Mouse (Mus musculus): ENCODE results near the gene Sebox. TPM values are rescaled to one million over a fixed set of nuclear protein-coding genes. Genes with fewer than 3 reads are reported as not detected.

Sebox gene
- polyA plus RNA-seq, 1 experiment, result not detected

DNA sequence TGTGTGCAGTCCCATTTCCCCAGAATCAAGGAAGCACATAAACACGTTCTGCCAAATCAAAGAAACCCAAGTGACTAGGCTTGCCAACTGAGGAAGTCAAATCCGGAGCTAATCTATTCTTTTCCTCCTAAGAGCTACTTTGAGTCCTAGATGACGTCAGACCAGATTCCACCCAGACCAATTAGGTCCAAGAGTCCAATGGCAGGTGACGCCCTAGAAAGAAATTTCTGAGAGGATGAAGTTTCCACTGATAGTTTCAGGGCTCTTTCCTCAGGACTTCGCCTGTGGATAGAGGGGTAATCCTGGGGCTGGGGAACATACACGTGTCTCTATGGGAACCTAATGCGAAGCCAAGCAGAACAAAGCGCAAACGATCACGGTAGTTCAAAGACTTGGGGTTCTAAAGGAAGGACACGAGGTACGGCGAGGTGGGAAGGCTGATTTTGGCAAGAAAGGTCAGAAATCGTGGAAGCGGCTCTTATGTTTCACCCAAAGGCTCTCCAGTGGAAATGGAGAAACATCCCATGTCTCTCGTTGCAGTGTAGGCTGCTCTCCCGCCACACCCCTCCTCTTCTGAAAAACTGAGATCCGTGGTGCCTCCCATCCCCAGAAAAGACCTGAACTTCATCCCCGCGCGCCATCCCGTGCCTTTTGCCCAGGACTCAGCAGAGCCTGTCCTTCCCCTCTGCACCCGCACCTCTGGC is 32.3 kb downstream of the Sebox start:
- TF ChIP-seq CTCF (IDR thresholded peaks at IDR 0.05; ENCODE audit: control insufficient read depth, insufficient read depth, low read length) (no peak), POLR2A (IDR thresholded peaks at IDR 0.05; ENCODE audit: borderline replicate concordance, control insufficient read depth, low read depth, low read length) (no peak)
- H3K4me3 ChIP-seq (replicated peaks; ENCODE audit: control insufficient read depth, low read depth, low read length), result peak overlapping the region; percentile 82
- WGBS, result under 1% methylated on average over 23 of the region's 23 CpGs
- peak overlapping the region; percentile 56 for H3K27ac ChIP-seq (ENCODE audit: control insufficient read depth, insufficient read depth, low read depth, low read length, poor library complexity)
- H3K4me1 ChIP-seq (ENCODE audit: control insufficient read depth, insufficient read depth, low read length), result no peaks in the 10 kb centered on the region; the same call in 1 of the 2 replicates

DNA sequence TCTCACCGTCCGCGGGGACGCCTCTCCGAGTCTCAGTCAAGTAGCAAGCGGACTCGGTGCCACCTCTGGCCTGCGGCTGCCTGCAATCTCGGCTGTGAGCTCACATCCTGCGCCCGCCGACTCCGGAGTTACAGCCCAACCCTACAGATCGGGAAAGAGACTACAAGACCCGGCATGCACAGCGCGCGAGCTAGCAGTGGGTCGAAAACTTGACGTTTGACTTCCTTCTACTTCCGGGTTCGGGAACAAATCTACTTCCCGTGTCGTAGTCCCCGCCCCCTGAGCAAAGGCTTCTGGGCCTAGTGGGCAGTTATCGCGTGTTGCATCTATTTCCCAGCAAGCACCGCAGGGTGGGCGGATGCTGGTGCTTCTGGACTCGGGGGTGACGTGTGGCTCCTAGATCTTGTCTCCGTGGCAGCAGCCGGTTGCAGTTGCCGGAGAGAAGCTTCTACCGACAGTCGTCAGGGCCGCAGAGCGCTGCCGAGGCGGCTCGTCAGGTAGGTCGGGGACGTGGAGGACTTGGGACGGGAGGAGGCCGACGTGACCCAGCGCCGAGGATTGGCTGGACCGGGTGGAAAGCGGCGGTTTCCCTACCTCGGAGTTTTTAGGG is 32.9 kb downstream of the Sebox start, which contains the start of the genes Tnfaip1 and Ift20:
Tnfaip1 (minus strand) TSS at position 253 of the 610 bp plus-strand sequence.
Ift20 (plus strand) TSS at position 282 of the 610 bp plus-strand sequence.
- H3K4me3 ChIP-seq (replicated peaks; ENCODE audit: control insufficient read depth, low read depth, low read length), result peak within 1 kb of the TSS; percentile 82
- peak within 1 kb of the TSS; percentile 78 for H3K27ac ChIP-seq (ENCODE audit: control insufficient read depth, insufficient read depth, low read depth, low read length, poor library complexity)
- no peaks in the 10 kb centered on the region; the same call in 1 of the 2 replicates for H3K4me1 ChIP-seq (ENCODE audit: control insufficient read depth, insufficient read depth, low read length)
- under 1% methylated on average over 52 of the region's 52 CpGs for WGBS
- no peak for TF ChIP-seq CTCF (IDR thresholded peaks at IDR 0.05; ENCODE audit: control insufficient read depth, insufficient read depth, low read length)
- TF ChIP-seq POLR2A (IDR thresholded peaks at IDR 0.05; ENCODE audit: borderline replicate concordance, control insufficient read depth, low read depth, low read length), result peak; percentile 83; the same call in 1 of the 2 replicates

DNA sequence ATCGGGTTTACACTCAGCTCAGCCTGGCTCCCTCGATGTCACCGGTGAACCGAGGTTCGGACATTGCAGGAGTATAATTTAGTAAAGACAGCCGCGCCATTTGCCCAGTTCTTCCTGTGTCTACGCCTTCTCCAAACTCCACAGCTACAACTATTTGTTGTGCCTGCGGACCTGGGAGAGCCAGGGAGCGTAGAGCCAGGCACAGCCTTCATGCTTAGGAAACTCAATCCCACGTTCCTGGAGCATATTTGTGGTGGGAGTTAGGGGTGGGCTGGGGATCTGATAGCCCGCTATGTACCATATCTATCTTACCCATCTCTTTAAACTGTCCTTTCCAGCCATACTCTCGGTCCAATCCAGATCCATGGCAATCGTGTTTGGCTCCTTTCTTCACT is 33.4 kb downstream of the Sebox start:
- Histone ChIP-seq H3K4me1 (ENCODE audit: control insufficient read depth, insufficient read depth, low read length) (no peaks in the 10 kb centered on the region; the same call in 1 of the 2 replicates), H3K4me3 (replicated peaks; ENCODE audit: control insufficient read depth, low read depth, low read length) (peak overlapping the region; percentile 82), H3K27ac (ENCODE audit: control insufficient read depth, insufficient read depth, low read depth, low read length, poor library complexity) (peak overlapping the region; percentile 78)
- WGBS, result 2% methylated on average over 14 of the region's 14 CpGs
- TF ChIP-seq POLR2A (IDR thresholded peaks at IDR 0.05; ENCODE audit: borderline replicate concordance, control insufficient read depth, low read depth, low read length), result no peak
- TF ChIP-seq CTCF (IDR thresholded peaks at IDR 0.05; ENCODE audit: control insufficient read depth, insufficient read depth, low read length), result no peak

DNA sequence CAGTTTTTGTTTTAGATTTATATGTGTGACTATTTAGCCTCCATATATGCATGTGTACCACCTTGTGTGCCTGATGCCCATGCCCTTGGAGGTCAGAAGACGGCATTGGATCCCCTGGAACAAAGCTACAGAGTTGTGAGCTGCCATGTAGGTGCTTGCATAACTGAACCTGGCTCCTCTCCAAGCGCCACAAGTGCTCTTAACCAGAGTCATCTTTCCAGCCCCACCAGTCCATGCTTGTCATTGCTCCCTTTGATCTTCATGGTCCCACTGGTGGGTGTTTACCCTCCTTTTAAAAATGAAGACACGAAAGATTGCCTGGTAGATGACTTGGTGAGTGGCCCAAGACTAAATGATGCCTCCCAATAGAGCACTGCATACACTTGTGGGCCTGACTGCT is 37.1 kb downstream of the Sebox start:
- Histone ChIP-seq H3K4me3 (replicated peaks; ENCODE audit: control insufficient read depth, low read depth, low read length) (no peak overlapping the region), H3K27ac (ENCODE audit: control insufficient read depth, insufficient read depth, low read depth, low read length, poor library complexity) (no peak overlapping the region), H3K4me1 (ENCODE audit: control insufficient read depth, insufficient read depth, low read length) (no peaks in the 10 kb centered on the region; the same call in 1 of the 2 replicates)
- WGBS, result 83% methylated on average over 3 of the region's 3 CpGs
- no peak for TF ChIP-seq POLR2A (IDR thresholded peaks at IDR 0.05; ENCODE audit: borderline replicate concordance, control insufficient read depth, low read depth, low read length)
- TF ChIP-seq CTCF (IDR thresholded peaks at IDR 0.05; ENCODE audit: control insufficient read depth, insufficient read depth, low read length), result no peak

DNA sequence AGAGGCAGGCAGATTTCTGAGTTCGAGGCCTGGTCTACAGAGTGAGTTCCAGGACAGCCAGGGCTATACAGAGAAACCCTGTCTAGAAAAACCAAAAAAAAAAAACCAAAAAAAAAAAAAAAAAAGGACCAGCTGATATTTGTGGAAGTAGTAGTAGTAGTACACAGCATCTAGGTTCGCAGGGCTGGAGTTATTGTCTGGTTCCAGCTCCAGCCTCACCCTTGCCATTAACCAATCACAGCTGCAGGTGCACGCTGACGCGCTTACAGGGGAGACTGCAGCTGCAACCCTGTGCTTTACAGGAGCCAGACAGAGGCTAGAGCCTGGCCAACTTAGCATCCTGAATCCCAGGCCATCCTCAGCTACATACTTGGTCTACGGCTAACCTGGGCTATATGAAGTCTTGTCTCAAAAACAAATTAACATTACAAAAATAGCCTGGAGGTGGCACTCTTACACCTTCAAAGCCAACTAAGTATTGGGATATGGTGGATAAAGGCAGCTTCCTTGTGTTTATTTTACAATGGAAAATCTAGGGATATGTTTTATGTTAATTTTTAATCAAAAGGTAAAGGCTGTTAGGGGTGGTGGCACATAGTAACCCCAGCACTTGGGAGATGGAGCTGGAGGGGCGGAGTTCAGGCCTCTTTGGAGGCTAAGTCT is 41.3 kb downstream of the Sebox start:
- Histone ChIP-seq H3K4me3 (replicated peaks; ENCODE audit: control insufficient read depth, low read depth, low read length) (no peak overlapping the region), H3K27ac (ENCODE audit: control insufficient read depth, insufficient read depth, low read depth, low read length, poor library complexity) (no peak overlapping the region), H3K4me1 (ENCODE audit: control insufficient read depth, insufficient read depth, low read length) (no peaks in the 10 kb centered on the region; the same call in 1 of the 2 replicates)
- TF ChIP-seq CTCF (IDR thresholded peaks at IDR 0.05; ENCODE audit: control insufficient read depth, insufficient read depth, low read length) (no peak), POLR2A (IDR thresholded peaks at IDR 0.05; ENCODE audit: borderline replicate concordance, control insufficient read depth, low read depth, low read length) (no peak)
- 85% methylated on average over 7 of the region's 7 CpGs for WGBS

DNA sequence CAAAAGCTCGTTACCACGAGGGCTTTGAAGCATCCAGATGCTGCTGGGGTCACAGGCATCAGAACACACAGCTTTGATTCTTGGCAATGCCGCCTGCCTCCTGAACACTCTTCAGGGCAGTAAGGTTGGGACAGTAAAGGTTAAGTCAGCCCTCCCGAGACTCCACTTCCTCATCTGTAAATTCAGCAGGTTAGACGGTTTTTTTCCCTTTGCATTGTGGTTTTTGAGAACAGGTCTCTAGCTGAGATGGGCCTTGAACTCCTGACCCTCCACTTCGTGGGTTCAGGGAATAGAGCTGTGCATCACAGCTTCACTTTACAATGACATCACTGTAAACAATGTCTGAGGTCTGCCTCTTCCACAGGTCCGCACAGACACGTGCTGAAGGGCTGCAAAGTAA is 41.9 kb downstream of the Sebox start:
- Histone ChIP-seq H3K4me1 (ENCODE audit: control insufficient read depth, insufficient read depth, low read length) (no peaks in the 10 kb centered on the region; the same call in 1 of the 2 replicates), H3K4me3 (replicated peaks; ENCODE audit: control insufficient read depth, low read depth, low read length) (no peak overlapping the region), H3K27ac (ENCODE audit: control insufficient read depth, insufficient read depth, low read depth, low read length, poor library complexity) (no peak overlapping the region)
- TF ChIP-seq POLR2A (IDR thresholded peaks at IDR 0.05; ENCODE audit: borderline replicate concordance, control insufficient read depth, low read depth, low read length) (no peak), CTCF (IDR thresholded peaks at IDR 0.05; ENCODE audit: control insufficient read depth, insufficient read depth, low read length) (no peak)
- WGBS, result 33% methylated on average over 8 of the region's 8 CpGs

DNA sequence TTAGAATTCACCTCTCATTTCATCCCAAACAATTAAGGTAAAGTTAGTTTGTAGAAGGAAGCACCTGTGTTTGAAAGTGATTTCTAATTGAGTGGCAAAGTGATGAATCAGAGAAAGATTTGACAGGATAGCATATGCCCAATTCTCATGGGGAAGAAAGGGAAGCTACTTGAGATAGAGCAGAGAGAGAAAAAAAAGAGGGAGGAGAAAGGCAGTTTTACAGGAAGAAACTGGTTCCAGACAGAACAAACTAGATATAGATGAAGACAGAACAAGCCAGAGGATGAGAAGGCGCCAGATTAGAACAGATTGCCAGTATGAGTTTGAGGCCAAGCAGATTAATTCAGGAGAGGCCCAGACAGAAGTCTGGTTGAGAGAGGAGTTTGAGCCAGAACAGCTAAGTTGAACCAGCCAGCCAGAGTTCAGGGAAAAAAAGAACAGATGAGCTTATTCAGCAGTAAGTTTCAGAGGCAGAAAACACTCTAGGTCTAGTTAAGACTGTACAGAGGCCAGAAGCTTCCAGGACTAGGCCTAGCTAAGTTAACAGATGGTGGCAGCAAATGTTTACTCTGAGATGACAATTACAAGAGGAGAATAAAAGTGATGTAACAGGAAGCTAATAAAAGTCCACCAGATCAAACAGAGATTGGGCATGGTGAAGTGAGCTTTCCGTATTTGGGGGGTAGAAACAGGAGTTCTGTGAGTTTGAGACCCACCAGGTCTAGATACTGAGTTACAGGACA is 44.6 kb downstream of the Sebox start:
- Histone ChIP-seq H3K4me1 (ENCODE audit: control insufficient read depth, insufficient read depth, low read length) (no peaks in the 10 kb centered on the region; the same call in 1 of the 2 replicates), H3K27ac (ENCODE audit: control insufficient read depth, insufficient read depth, low read depth, low read length, poor library complexity) (no peak overlapping the region), H3K4me3 (replicated peaks; ENCODE audit: control insufficient read depth, low read depth, low read length) (no peak overlapping the region)
- WGBS, result 55% methylated on average over 2 of the region's 2 CpGs
- TF ChIP-seq CTCF (IDR thresholded peaks at IDR 0.05; ENCODE audit: control insufficient read depth, insufficient read depth, low read length), result no peak
- no peak for TF ChIP-seq POLR2A (IDR thresholded peaks at IDR 0.05; ENCODE audit: borderline replicate concordance, control insufficient read depth, low read depth, low read length)

Data from bone marrow, adult 2 months (tissue).